Mouse (Mus musculus) B cell, adult 2 months (primary cell): Measurements from ENCODE around the gene Ptprm.

Experiments
- DNase-seq, 2 experiments: peaks; one replicate each; pipeline ENCODE4 v3.0.0; 2022

Ptprm gene

DNA sequence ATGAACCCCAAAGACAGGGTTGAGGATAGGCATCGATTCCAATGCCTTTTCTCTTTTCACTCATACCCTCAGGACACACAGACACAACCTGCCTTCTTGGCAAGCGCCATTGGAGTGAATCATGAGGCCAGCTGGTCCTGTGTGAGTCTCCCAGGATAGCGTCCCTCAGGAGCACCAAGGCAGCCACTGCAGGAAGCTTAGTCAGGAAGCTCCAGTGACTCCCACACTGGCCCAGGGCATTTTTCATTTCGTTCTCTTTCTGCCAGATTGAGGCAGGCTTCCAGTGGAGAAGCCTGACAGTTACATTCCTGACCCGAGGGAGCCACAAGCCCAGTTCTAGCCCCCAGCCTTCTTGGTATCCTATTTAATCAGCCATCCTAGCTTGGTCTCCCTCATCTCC is 393.3 kb downstream of the Ptprm start:
- DNase-seq: no peak

DNA sequence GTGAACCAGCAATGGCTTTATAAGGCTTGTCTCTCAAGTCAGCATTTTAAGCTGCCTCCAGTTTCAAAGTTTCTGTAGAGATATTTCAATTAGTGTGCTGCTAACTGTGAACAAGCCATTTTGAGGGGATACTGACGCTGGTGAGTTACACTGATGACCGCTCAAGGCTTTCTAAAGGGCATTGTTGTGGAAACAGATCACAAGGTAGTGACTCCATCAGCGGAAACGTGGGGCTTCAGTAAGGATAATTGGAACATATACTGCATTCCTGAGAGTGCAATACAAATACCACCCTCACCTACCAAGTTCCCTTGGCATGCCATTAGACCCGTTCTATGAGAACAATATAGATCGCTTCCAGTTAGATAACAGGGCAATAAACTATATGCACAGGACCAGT is 393.7 kb downstream of the Ptprm start:
- DNase-seq: no peak

DNA sequence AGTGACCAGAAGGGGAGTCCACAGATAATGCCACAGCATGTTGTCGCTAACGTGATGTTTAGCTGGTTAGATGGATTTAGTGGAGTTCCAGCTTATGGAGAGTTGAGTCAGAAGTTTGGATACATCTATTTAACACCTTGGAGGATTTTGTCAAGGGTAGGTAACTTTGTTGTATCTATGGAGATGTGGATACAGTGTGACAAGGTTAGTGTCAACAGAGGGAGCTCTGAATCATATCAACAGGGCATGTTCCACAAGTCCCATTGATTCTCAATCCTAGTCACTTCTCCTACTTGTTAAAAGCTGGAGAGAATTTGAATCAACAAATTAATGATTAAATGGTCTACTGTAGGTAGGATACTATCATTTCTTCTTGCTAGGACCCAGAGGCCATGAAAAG is 394.4 kb downstream of the Ptprm start:
- DNase-seq: no peak

DNA sequence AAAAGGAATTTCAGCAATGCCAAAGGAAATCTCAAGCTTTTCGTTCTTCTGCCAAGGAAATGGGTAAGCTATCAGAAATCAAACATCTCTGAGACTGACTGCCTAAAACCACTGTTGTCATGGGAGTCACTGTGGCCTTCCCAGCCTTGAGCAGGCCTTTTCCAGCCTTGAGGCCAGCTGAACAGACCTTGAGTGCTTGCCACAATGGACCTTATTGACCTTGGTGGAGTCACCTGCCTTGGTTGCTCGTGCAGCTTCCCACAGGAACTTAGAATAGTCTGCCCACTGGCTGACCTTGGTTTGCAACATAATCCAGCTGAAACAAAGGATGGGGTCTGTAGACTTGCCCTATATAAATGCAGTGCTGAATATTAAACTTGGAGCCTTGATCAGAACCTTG is 395.5 kb downstream of the Ptprm start:
- no peak for DNase-seq

DNA sequence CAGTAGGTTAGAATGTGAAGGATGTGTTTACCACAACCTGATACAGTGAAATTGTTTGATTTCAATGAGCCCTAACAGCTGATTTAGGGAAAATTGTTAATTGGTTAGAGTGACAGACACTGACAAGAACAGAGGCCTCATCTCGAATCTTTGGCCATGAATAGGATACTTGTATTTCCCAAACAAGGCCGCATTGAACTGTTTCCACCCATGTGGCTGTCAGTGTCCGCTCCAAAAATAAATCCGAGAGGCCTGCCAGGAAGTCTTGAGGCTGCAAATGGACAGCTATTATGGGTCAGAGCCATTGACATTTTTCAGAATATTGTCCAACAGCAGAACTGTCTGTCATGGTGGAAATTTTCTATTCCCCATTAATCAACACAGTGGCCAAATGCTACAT is 409.8 kb downstream of the Ptprm start:
- no peak for DNase-seq

DNA sequence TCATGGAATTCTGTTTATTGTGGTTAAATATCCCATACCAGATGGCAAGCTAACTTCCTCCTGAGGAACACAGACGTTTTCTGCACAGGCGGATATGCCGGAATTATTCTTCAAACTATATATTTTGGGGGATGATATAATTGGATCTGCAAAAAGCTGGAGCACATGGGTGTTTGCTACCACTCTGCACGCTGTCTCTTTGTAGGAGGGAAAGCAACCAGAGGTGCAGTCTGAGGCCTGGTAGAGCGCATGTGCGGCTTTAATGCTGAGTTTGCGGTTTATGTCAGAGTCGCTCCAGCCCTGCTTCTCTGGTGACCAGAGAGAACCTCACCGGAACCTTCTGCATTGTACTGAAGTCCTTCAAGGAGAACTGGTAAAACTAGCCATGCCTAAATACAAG is 410.7 kb downstream of the Ptprm start:
- DNase-seq: no peak

DNA sequence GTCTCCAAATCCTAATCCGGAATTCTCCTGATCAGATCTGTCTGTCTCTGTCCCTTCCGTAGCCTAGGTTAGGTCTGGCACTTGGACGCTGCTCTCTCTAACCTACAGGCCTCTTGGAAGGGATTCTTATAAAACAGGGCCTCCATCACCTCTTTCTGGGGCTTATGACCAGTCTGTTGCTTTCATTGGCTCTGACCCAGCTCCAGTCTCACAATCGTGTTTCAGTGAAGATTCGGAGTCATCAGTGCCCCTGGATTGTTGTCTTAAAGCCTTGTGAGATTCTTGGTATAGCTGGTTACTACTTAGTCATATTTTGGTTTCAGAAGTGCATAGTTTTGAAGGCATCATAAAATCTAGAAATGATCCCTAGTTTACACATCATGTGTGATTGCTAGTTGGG is 428.6 kb downstream of the Ptprm start:
- DNase-seq: no peak

DNA sequence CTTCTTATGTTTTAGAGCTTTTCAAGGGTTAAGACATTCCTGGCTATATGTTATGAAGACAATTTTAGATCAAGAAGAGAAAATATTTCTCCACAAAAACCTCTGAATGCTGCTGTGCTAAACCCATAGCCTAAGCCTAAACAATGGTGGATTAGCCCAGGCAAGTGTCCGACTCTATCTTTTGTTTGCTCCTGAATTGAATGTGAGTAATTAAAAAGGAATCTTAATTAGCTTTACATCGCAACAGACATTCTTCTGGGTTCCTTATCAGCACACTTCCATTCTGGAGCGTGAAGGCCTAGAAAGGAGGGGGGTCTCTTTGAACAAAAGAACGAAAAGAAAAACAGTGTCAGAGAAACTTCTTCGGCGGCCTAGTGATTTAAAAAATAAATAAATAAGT is 439.6 kb downstream of the Ptprm start:
- DNase-seq: no peak

DNA sequence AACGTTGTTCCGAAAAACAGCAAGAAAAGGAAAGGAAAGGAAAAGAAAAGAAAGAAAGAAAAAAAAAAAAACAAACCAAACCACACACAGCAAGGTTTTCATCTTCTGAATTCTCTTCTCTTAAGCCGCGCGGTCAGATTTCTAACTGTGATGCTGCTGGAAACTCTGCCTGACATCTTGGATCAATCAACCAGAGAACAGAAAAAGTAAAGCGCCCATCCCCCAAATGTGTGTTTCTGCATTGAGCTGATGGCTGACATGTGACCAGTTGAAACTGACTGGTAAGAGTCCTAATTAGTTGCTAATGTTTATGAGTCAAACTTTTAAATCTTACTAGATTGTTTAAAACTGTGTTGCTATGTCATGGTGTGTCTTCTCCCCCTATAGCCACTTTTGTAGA is 441.7 kb downstream of the Ptprm start:
- DNase-seq: no peak

DNA sequence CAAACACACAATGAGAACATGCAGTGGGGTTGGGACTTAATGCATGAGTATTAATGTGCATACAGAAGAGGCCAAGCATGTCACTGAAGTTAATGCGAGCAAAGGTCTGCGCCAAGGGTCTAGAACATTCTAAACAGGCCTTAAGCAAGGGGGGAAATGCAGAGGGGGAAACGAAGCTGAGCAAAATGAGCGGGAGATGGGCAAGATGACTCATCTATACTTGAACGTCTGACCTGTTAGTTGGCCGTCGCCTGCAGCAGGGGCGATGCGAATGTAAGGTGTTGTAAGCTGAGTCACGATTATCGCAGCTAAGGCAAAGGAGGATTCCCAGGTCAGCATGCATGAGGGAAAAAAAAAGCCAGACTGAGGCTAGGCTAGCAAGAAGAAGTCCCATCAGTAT is 442.1 kb downstream of the Ptprm start:
- DNase-seq: no peak

DNA sequence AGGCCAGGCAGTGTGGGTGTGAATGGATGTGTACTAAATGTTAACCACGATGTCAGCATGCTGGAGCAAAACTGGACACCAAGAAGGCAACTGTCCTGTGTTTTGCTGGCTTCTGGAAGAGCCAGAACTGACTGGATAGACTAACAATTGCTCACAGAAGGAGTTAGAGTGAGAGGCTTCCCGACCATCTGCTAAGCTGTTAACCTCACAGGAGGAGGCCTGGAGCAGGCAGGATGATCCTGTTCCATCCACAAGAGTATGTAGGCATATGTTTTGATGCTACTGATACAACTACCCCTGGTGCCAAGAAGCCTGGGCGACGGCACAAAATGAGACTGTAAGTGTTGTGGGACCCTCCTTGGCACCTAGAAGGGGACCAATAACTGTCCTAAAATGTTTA is 444.4 kb downstream of the Ptprm start:
- no peak for DNase-seq

DNA sequence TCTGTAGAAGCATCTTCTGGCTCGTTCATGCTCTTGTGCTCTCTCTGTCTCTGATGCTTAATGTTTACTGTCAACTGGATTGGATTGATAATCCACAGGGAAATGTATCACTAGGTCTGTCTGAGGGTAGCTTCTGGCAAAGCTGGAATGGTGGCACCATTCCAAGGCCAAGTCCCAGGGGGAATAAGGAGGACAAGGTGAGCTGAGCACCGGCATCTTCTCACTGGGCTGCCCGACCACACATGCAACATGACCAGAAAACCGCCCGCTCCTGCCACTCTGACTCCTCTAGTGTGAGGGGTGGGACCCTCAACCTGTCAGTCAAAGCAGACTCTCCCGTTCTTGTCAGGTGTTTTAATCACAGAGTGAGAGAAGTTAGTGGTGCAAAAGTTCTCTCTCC is 445.3 kb downstream of the Ptprm start:
- no peak for DNase-seq

DNA sequence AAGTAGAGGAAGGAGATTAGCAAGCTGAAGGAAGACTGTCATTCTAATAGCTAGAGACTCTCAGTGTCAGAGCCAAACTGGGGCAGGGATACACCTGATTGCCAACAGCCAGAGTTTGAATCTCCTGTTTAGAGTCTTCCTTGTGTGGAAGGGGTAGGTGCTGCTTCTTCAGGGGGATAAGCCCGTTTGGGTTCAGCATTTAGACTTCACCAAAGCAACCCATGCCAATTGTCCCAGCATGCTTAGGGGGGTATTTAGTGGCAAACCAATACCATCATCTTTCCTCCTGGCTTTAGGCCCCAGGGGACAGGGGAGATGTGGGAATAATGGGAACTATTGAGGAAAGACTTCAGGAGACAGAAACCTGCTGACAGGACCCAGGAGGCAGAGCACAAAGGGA is 460.1 kb downstream of the Ptprm start:
- no peak for DNase-seq

DNA sequence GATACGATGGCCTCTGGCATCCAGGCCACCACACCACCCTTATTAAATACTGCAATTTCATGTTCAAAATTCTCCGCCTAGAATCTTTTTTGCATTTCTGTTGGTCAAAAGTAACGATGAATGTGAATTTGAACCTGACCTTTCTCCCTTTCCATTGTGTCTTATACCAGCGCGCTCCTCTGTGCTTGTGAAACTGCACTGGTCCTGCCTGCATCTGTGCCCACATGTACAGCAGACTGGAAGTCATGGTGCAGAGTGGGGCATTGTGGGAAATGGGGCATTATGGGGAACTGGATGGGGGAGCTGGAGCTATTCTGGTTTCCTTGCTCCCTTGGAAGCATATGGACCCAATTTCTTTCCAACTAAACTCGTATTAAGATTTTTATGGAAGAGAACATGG is 462.3 kb downstream of the Ptprm start:
- no peak for DNase-seq

DNA sequence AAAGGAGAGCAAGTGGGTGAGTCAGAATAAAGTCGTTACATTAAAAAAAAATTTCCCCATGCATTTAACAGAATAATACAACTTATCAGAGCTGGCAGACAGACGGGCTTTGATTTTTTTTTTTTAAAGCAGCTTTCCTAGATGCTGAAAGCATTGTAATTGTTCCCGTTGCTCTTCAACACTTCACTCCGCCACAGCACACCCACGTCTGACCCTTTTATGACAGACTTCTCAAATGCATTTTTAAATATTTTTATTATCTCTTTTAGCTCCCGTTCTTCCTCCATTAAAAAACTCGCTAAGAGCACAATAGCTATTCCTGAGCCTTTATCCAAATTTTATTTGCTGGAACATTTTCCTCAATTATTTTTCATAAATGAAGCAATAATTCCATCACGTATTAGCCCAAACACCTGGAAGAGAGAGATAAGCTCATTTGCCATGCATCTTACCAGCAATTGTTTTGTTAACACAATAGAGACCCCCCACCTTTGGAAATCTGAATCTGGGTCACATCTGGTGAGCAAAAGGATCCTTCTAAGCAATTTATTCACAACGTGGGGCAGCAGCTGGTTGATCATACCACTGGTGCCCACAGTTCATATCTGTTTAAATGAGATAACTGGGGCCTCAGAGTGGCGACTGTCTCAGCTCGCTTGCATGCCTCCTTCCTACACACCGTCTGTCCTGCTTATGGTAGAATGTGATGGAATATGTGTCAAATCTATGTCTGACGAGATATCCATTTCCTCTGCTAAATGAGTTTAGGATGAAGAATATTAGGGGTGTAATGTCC is 463.0 kb downstream of the Ptprm start:
- no peak for DNase-seq

DNA sequence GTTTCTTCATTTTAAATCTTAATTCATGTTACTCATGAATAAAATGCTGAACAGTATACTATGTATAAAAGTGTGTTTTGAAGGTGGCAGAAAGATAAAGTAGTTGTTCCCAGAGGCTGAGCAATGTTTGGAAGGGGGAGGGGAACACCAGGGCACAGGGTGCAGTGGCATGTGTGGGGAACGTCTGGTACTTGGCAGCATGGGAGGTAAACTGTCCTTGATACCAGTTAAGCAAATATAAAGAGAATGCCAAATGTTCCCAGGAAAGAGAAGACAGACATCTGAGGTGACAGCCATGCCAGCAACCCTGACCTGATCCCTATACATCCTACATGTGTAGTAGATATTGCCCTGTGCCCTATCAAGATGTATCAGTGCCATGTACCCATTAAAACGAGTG is 472.0 kb downstream of the Ptprm start:
- no peak for DNase-seq

DNA sequence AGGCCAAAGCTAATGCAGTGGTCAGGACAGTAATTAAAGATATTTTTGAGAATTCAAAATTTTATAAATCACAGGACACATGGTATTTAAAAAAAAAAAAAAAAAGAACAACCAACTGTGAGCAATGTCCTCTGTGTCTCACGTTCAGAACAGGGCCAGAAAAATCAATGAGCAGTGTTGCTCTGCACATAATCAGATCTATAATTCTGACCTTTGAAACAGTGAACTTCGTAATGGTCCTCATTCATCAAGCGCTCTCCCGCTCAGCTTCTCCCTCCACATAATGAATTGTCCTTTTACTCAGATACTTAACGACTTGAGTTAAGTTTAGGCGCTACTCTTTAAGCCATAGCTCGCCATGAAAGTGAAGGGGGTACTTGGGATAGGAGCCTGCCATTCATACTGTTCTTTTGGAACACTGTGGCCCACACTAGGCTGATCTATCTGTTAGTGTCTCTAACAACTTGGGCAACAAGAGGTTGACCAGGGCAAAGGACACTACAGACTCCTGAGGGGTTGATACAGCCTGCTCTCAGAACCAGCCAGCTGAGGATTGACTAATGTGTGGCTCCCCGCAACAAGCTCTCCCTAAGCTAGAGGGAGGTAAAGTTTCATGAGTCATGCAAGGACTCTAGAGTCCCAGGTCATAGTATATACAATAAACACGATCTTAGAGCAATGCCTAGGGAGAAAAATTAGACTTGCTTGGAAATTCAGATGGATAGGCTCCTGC is 473.1 kb downstream of the Ptprm start:
- DNase-seq: no peak

DNA sequence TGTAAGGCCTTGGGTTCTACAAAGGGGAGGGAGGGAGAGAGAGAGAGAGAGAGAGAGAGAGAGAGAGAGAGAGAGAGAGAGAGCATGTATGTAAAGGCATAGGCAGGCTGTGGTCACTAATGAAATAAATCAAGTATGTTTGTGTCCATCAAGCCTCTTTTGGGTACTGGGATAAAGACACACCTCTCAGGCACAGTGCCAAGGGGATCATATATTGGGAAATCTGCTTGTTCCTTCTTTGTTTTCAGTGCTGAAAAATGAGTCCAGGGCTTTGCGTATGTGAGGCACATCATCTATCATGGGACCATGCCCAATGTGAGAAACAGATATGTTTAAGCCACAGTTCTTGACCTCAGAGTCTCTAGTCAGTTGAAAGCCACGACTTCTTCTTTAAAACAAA is 475.1 kb downstream of the Ptprm start:
- no peak for DNase-seq

DNA sequence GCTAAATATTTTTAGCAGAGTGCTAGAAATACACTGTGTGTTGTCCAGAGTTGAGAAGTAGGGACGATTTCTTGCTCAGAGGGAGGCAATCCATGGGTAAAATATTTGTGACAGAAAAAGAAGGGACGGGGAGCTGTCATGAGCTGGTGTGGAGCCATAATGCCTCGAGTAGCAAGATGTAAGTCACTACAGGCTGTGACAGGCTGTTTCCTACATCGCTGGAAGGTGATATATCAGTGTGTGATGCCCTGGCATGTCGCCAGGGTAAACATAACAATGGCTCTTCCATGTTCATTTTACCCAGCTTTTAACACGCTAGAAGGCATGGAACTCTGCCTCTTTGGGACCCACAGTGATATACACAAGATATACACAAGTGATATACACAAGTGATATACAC is 476.7 kb downstream of the Ptprm start:
- DNase-seq: no peak

DNA sequence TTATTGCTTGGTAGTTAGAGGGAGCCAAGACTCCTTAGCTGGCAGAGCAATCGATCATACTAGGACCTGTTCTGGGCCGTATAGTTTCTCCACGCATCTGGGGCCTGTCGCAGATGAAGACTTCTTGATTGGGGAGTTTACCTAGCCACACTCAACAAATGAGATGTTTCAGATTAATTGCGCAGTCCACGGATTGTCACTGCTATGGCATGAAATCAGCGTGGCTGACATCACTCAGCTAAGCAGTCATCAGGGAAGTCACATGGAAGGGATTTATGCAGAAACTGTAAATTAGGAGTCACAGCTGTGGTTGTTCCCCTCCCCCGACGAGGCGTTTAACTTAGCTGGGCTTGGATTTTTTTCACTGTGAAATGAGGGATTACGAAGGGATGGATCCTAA is 479.4 kb downstream of the Ptprm start:
- DNase-seq: no peak

DNA sequence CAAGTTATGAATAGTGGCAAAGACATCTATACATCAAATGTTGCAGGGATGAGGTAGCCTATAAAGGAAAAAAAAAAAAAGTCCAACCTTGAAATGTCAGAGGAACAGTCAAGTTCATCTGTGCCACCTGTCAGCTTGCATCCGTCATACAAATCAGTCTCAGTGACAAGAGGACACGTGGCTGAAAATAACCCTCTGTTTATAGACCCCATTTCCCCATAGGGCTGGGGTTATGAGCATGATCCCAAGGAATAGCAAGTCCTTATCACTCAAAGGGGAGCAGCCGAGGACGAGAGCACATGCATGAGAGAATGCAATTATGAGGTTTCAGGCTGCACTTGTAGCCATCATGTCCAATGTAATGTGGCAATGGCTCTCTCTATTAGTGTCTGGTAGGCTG is 482.9 kb downstream of the Ptprm start:
- no peak for DNase-seq

DNA sequence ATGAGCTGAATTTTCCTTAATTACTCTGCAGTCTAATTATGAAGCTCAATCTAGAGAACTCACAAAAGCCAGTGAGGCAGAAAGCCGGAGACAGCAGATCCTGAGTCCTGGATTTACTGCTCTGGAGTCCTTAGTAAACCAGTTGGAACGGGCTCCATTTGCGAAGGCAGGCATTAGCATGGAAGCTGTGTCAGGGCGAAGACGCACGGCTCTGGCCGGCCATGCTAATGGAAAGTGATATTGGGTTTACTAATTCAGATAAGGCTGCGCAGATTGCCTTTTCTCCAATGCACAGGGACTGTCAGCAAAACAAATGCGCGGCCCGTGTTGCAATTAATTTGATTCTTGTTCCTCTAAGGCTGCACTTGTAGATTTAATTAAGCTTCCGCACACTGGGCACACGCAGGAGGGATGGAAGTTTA is 484.7 kb downstream of the Ptprm start:
- no peak for DNase-seq

DNA sequence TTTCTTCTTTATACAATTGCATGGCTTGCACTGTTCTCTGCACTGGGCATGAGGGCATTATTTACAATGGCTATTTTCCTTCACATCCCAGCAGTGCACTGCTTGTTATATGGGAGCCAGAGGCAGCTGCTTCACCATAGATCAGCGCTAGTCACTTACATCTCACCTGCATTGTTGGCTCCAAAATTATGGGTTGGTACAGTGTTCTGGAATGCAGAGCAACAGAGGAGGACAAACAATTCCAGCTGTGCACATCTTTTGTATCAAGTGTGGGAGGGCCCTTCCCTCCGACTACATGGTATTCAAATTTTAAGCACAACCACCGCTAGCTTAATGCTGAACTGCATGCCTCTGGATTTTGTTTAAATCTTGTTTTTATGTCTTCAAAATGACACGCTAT is 489.8 kb downstream of the Ptprm start:
- no peak for DNase-seq

DNA sequence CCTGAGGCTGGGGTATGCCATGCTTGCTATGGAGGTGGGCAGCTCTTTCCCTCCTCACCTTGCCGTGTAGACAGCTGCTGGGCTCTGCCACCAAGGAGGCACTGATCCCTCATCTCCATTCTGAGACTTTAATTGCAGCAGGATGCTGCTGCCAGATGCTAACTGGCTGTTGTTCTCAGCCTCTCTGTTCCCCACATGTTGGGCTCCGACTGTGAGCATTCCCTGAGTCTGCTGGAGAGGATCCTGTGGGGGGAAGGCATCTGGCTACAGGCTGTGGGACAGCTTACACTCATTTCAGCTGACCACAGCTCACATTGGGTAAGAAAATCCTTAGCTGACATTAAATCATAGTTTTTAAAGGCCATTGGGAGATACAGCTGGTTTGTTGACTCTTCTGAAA is 492.7 kb downstream of the Ptprm start:
- DNase-seq: no peak

DNA sequence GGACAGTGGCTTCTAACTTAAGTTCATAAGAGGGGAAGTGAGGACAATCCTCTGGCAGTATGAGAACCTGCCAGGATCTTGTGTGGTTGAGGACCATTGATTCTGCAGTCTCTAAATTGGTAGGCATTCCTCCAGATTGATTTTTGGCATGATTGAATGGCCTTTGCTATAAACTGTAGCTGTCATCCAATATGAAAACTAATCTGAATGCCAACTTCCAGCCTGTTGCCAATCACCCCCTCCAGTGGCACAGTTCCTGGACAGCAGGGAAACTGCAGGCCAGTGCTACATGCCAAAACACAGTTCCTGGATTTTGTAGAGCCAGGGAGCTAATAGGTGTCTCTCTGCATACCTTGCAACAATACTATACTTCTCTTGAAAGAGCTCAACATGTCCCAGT is 495.5 kb downstream of the Ptprm start:
- no peak for DNase-seq
